Mouse (Mus musculus) heart, postnatal 36 days (tissue): ENCODE data around the gene Efnb2. TPM values are rescaled to one million over a fixed set of nuclear protein-coding genes. Genes with fewer than 3 reads are reported as not detected.

Experiments
- DNase-seq, 2 experiments: peaks; one replicate each; pipeline ENCODE4 v3.0.0; 2021 to 2022
- intact Hi-C: fragments of 180-260 bp; cut with DNase I; formaldehyde crosslinking; loops from one replicate; pipeline ENCODE4 v1.15.1; 2025
- total RNA-seq, 2 experiments: library from RNA; stranded (reverse); gene quantifications; 2 replicates each; pipeline ENCODE4 v1.2.3; 2021

The Efnb2 gene
- 10 to 100 TPM; 20.4 to 24.5 TPM for total RNA-seq

GRCm38 (mm10) chr8:8661103-8661758 is at the start of gene Efnb2:
TSS of gene Efnb2 (minus strand) at chr8:8661242.
- intact Hi-C loops: loop anchor here (1.0 to 5.0 kb wide), 5 partner anchors 111 to 516 kb away; no protein-coding TSS in a partner anchor
- DNase-seq: peak; percentile 97

- DNase-seq: no peak
- intact Hi-C loops: no loop called here
These were observed 43.8 kb upstream of the Efnb2 start for GRCm38 (mm10) chr8:8704813-8705212.

- intact Hi-C loops: no loop called here
- no peak for DNase-seq
These were observed 42.6 kb upstream of the Efnb2 start for GRCm38 (mm10) chr8:8703668-8704067.

GRCm38 (mm10) chr8:8700821-8701220 is 39.8 kb upstream of the Efnb2 start:
- intact Hi-C loops: no loop called here
- DNase-seq: no peak

- intact Hi-C loops: no loop called here
- DNase-seq: no peak
These were observed 39.2 kb upstream of the Efnb2 start for GRCm38 (mm10) chr8:8700229-8700628.

- peak; percentile 98 to 99 for DNase-seq
- intact Hi-C loops: loop anchor here (2.0 kb wide), 1 partner anchor 304 kb away; no protein-coding TSS in a partner anchor
These were observed 29.4 kb upstream of the Efnb2 start, which contains the start of gene Arglu1 for GRCm38 (mm10) chr8:8690146-8691092. TSS of gene Arglu1 (minus strand) at chr8:8690521.

GRCm38 (mm10) chr8:8689454-8690145 is 28.6 kb upstream of the Efnb2 start:
- intact Hi-C loops: loop anchor here (2.0 to 5.0 kb wide), 3 partner anchors 27 to 305 kb away; no protein-coding TSS in a partner anchor
- peak; percentile 60 to 70 for DNase-seq

- intact Hi-C loops: loop anchor here (2.0 to 5.0 kb wide), 2 partner anchors 26 to 128 kb away; no protein-coding TSS in a partner anchor
These were observed 27.9 kb upstream of the Efnb2 start for GRCm38 (mm10) chr8:8688823-8689453.

GRCm38 (mm10) chr8:8685517-8685916 is 24.5 kb upstream of the Efnb2 start:
- intact Hi-C loops: loop anchor here (5.0 kb wide), 1 partner anchor 132 kb away; no protein-coding TSS in a partner anchor

More at GRCm38 (mm10) chr8:8688823-8689453, 27.9 kb upstream of the Efnb2 start:
- DNase-seq: no peak

GRCm38 (mm10) chr8:8682697-8683096 is 21.7 kb upstream of the Efnb2 start:
- intact Hi-C loops: no loop called here
- DNase-seq: no peak

More at GRCm38 (mm10) chr8:8685517-8685916, 24.5 kb upstream of the Efnb2 start:
- DNase-seq: no peak

- intact Hi-C loops: no loop called here
- DNase-seq: no peak
These were observed 17.2 kb upstream of the Efnb2 start for GRCm38 (mm10) chr8:8678236-8678635.

GRCm38 (mm10) chr8:8674864-8675263 is 13.8 kb upstream of the Efnb2 start:
- intact Hi-C loops: no loop called here
- DNase-seq: no peak

GRCm38 (mm10) chr8:8661759-8662138 is 707 bp upstream of the Efnb2 start:
- intact Hi-C loops: loop anchor here (1.0 to 5.0 kb wide), 6 partner anchors 27 to 516 kb away; no protein-coding TSS in a partner anchor

GRCm38 (mm10) chr8:8660307-8661098 is 539 bp downstream of the Efnb2 start:
- peak in 1 of 2 experiments; percentile 24 for DNase-seq
- intact Hi-C loops: loop anchor here (1.0 to 5.0 kb wide), 5 partner anchors 112 to 517 kb away; no protein-coding TSS in a partner anchor

More at GRCm38 (mm10) chr8:8661759-8662138, 707 bp upstream of the Efnb2 start:
- peak; percentile 88 to 93 for DNase-seq

- intact Hi-C loops: loop anchor here (2.0 to 10.0 kb wide), 6 partner anchors 77 to 518 kb away; no protein-coding TSS in a partner anchor
- DNase-seq: peak; percentile 35 to 52
These were observed 1.3 kb downstream of the Efnb2 start for GRCm38 (mm10) chr8:8659503-8660306.

GRCm38 (mm10) chr8:8658426-8659224 is 2.4 kb downstream of the Efnb2 start:
- DNase-seq: peak; percentile 80
- intact Hi-C loops: loop anchor here (2.0 to 10.0 kb wide), 2 partner anchors 78 to 174 kb away; no protein-coding TSS in a partner anchor
